Mouse (Mus musculus): ENCODE measurements at regions not wholly inside any gene's neighbourhood (a gene's known extent, or its start where the extent isn't known, plus 50 kb on each side); places are given as distances from the start of the nearest gene placed in this dataset.

GRCm38 (mm10) chr10:16231821-16232220 lies 1491.2 kb upstream of the Cited2 start:
- no peak for ATAC-seq (ENCODE audit: low FRiP score, low read depth)
- 90% methylated on average over 2 of the region's 2 CpGs for WGBS

GRCm38 (mm10) chr10:16233612-16234106 lies 1489.4 kb upstream of the Cited2 start:
- Histone ChIP-seq H3K9me3 (ENCODE audit: control insufficient read depth, low read length) (no peaks in the 10 kb centered on the region), H3K4me1 (ENCODE audit: control insufficient read depth, insufficient read depth, low read length) (no peaks in the 10 kb centered on the region), H3K27me3 (ENCODE audit: control insufficient read depth, insufficient read depth, low read length) (no peaks in the 10 kb centered on the region), H3K36me3 (ENCODE audit: control insufficient read depth, insufficient read depth, low read length) (no peaks in the 10 kb centered on the region), H3K27ac (replicated peaks; ENCODE audit: low read depth, low read length) (no peak overlapping the region), H3K4me3 (replicated peaks; ENCODE audit: low read length) (no peak overlapping the region), H3K9ac (ENCODE audit: low read depth, low read length, severe bottlenecking) (no peak overlapping the region), H3K4me2 (replicated peaks; ENCODE audit: low read depth, low read length, severe bottlenecking) (no peak overlapping the region)
- DNase-seq (ENCODE audit: low spot score) (no peak), ATAC-seq (ENCODE audit: low FRiP score, low read depth) (no peak)
- 31% methylated on average over 4 of the region's 4 CpGs for WGBS
- no peak for TF ChIP-seq POLR2A (IDR thresholded peaks at IDR 0.05; ENCODE audit: borderline replicate concordance, extremely low read depth, insufficient read depth, insufficient read length)

More at GRCm38 (mm10) chr10:16231821-16232220, 1491.2 kb upstream of the Cited2 start:
- Histone ChIP-seq H3K4me2 (replicated peaks; ENCODE audit: low read depth, low read length, severe bottlenecking) (no peak overlapping the region), H3K4me1 (ENCODE audit: control insufficient read depth, insufficient read depth, low read length) (no peaks in the 10 kb centered on the region), H3K4me3 (replicated peaks; ENCODE audit: low read length) (no peak overlapping the region), H3K9ac (ENCODE audit: low read depth, low read length, severe bottlenecking) (no peak overlapping the region), H3K27me3 (ENCODE audit: control insufficient read depth, insufficient read depth, low read length) (no peaks in the 10 kb centered on the region), H3K36me3 (ENCODE audit: control insufficient read depth, insufficient read depth, low read length) (no peaks in the 10 kb centered on the region), H3K27ac (replicated peaks; ENCODE audit: low read depth, low read length) (no peak overlapping the region), H3K9me3 (ENCODE audit: control insufficient read depth, low read length) (no peaks in the 10 kb centered on the region)
- no peak for DNase-seq (ENCODE audit: low spot score)
- TF ChIP-seq POLR2A (IDR thresholded peaks at IDR 0.05; ENCODE audit: borderline replicate concordance, extremely low read depth, insufficient read depth, insufficient read length): no peak

DNA sequence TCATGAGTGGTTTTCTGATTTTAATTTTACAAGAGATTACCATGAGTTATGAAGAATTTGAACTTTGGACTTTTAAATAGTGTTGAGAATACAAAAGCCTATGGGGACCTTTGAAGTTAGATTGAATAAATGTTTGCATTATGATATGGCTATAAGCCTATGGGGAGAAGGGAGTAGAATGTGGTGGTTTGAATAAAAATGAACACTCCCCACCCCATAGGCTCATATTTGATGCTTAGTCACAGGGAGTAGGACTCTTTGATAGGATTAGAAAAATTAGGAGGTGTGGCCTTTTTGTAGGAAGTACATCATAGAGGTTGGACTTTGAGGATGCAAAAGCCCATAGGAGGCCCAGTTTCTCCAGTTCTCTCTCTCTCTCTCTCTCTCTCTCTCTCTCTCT lies 1466.7 kb upstream of the Cited2 start:
- H3K9ac ChIP-seq (ENCODE audit: low read depth, low read length, severe bottlenecking): no peak overlapping the region
- no peaks in the 10 kb centered on the region for H3K36me3 ChIP-seq (ENCODE audit: control insufficient read depth, insufficient read depth, low read length)
- no peak overlapping the region for H3K4me3 ChIP-seq (replicated peaks; ENCODE audit: low read length)
- no peaks in the 10 kb centered on the region for H3K27me3 ChIP-seq (ENCODE audit: control insufficient read depth, insufficient read depth, low read length)
- TF ChIP-seq POLR2A (IDR thresholded peaks at IDR 0.05; ENCODE audit: borderline replicate concordance, extremely low read depth, insufficient read depth, insufficient read length): no peak
- H3K4me2 ChIP-seq (replicated peaks; ENCODE audit: low read depth, low read length, severe bottlenecking): no peak overlapping the region
- H3K9me3 ChIP-seq (ENCODE audit: control insufficient read depth, low read length): no peaks in the 10 kb centered on the region
- DNase-seq (ENCODE audit: low spot score): no peak
- no peak for ATAC-seq (ENCODE audit: low FRiP score, low read depth)
- H3K27ac ChIP-seq (replicated peaks; ENCODE audit: low read depth, low read length): no peak overlapping the region
- H3K4me1 ChIP-seq (ENCODE audit: control insufficient read depth, insufficient read depth, low read length): no peaks in the 10 kb centered on the region

GRCm38 (mm10) chr10:16272786-16273185 lies 1450.2 kb upstream of the Cited2 start:
- Histone ChIP-seq H3K9ac (ENCODE audit: low read depth, low read length, severe bottlenecking) (no peak overlapping the region), H3K4me3 (replicated peaks; ENCODE audit: low read length) (no peak overlapping the region), H3K27ac (replicated peaks; ENCODE audit: low read depth, low read length) (no peak overlapping the region), H3K4me2 (replicated peaks; ENCODE audit: low read depth, low read length, severe bottlenecking) (no peak overlapping the region), H3K27me3 (ENCODE audit: control insufficient read depth, insufficient read depth, low read length) (no peaks in the 10 kb centered on the region), H3K9me3 (ENCODE audit: control insufficient read depth, low read length) (no peaks in the 10 kb centered on the region), H3K4me1 (ENCODE audit: control insufficient read depth, insufficient read depth, low read length) (no peaks in the 10 kb centered on the region), H3K36me3 (ENCODE audit: control insufficient read depth, insufficient read depth, low read length) (no peaks in the 10 kb centered on the region)
- 90% methylated on average over 5 of the region's 5 CpGs for WGBS
- no peak for ATAC-seq (ENCODE audit: low FRiP score, low read depth)
- TF ChIP-seq POLR2A (IDR thresholded peaks at IDR 0.05; ENCODE audit: borderline replicate concordance, extremely low read depth, insufficient read depth, insufficient read length): no peak
- no peak for DNase-seq (ENCODE audit: low spot score)

DNA sequence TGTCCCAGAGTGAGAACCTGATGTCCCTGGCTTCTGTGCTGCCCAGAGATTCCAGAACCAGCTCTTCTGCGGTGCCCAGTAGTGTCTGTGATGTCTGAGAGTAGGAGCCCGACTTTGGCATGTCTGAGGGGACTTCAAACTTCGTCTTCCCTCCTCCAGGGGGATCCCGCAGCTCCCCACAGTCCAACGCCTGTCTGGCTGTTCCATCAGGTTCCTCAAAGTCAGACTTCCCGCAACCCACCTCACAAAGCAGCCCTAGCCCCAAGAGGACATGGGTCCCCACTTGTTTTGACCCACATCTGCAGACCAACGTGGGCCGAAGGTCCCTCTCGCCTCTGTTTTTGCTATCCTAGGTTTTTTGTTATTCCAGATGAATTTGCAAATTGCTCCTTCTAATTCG lies 1406.0 kb upstream of the Cited2 start:
- H3K4me1 ChIP-seq (ENCODE audit: control insufficient read depth, insufficient read depth, low read length): no peaks in the 10 kb centered on the region
- H3K36me3 ChIP-seq (ENCODE audit: control insufficient read depth, insufficient read depth, low read length): no peaks in the 10 kb centered on the region
- no peak for DNase-seq (ENCODE audit: low spot score)
- no peak for ATAC-seq (ENCODE audit: low FRiP score, low read depth)
- TF ChIP-seq POLR2A (IDR thresholded peaks at IDR 0.05; ENCODE audit: borderline replicate concordance, extremely low read depth, insufficient read depth, insufficient read length): no peak
- H3K9me3 ChIP-seq (ENCODE audit: control insufficient read depth, low read length): no peaks in the 10 kb centered on the region
- no peaks in the 10 kb centered on the region for H3K27me3 ChIP-seq (ENCODE audit: control insufficient read depth, insufficient read depth, low read length)
- 88% methylated on average over 10 of the region's 10 CpGs for WGBS
- H3K9ac ChIP-seq (ENCODE audit: low read depth, low read length, severe bottlenecking): no peak overlapping the region
- no peak overlapping the region for H3K27ac ChIP-seq (replicated peaks; ENCODE audit: low read depth, low read length)
- no peak overlapping the region for H3K4me2 ChIP-seq (replicated peaks; ENCODE audit: low read depth, low read length, severe bottlenecking)
- no peak overlapping the region for H3K4me3 ChIP-seq (replicated peaks; ENCODE audit: low read length)

DNA sequence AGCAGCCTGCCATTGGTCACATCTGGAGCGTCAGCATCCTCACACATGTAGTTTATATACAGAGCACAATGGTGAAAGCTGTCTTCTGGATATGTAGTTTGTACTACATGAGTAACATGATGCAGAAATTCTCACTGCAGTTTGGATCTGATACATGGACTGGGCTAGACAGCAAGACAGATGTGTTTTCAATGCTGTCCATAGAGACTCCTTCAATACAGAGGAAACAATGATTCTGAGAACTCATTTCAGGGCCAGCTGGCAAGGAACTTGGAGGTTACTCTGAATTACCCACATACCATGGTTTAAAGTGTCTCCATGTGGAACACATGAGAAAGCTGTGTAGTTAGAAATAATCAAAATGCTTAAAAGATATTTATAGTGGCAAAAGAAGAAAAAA lies 1385.5 kb upstream of the Cited2 start:
- 68% methylated on average over 1 of the region's 1 CpGs for WGBS
- no peak overlapping the region for H3K27ac ChIP-seq (replicated peaks; ENCODE audit: low read depth, low read length)
- no peak overlapping the region for H3K4me2 ChIP-seq (replicated peaks; ENCODE audit: low read depth, low read length, severe bottlenecking)
- no peak overlapping the region for H3K4me3 ChIP-seq (replicated peaks; ENCODE audit: low read length)
- no peaks in the 10 kb centered on the region for H3K4me1 ChIP-seq (ENCODE audit: control insufficient read depth, insufficient read depth, low read length)
- H3K9ac ChIP-seq (ENCODE audit: low read depth, low read length, severe bottlenecking): no peak overlapping the region
- H3K9me3 ChIP-seq (ENCODE audit: control insufficient read depth, low read length): no peaks in the 10 kb centered on the region
- DNase-seq (ENCODE audit: low spot score): peak; percentile 54
- peak; percentile 41; the same call in 1 of the 2 replicates for ATAC-seq (ENCODE audit: low FRiP score, low read depth)
- H3K36me3 ChIP-seq (ENCODE audit: control insufficient read depth, insufficient read depth, low read length): no peaks in the 10 kb centered on the region
- no peaks in the 10 kb centered on the region for H3K27me3 ChIP-seq (ENCODE audit: control insufficient read depth, insufficient read depth, low read length)
- TF ChIP-seq POLR2A (IDR thresholded peaks at IDR 0.05; ENCODE audit: borderline replicate concordance, extremely low read depth, insufficient read depth, insufficient read length): no peak
